Mouse (Mus musculus): Measurements from ENCODE around the gene Cr2. TPM values are rescaled to one million over a fixed set of nuclear protein-coding genes. Genes with fewer than 3 reads are reported as not detected.

Cr2 gene
- polyA plus RNA-seq, 1 experiment from 2014 or later: 0.32 TPM

DNA sequence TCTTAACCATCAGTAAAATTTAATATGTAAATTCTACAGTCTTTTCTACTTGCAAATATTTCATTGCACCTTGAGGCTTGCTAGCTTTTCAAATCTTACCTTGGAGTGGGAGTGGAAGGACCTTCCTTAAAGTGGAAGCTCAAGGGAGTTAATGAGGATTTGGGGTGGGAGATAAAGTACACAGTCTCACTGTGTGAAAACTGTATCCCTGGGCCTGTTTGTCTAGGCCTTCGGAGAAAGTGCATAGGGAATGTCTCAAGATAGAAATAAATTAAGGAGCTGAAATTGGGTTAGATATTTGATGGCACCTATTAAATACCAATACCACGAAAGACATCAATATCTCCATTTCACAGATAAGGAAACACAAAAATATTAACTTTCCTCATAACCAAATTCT lies 46.0 kb downstream of the Cr2 start:
- Histone ChIP-seq H3K36me3 (ENCODE audit: control insufficient read depth, insufficient read depth, low read length) (peaks cover 28% of the 10 kb centered on the region), H3K9ac (ENCODE audit: low read length) (peak overlapping the region; percentile 90), H3K4me1 (replicated peaks; ENCODE audit: control insufficient read depth, insufficient read depth, low read length) (peaks cover 4% of the 10 kb centered on the region; the same call in 1 of the 2 replicates), H3K27ac (ENCODE audit: low read depth) (peak overlapping the region; percentile 98), H3K4me3 (ENCODE audit: low read depth, low read length) (peak overlapping the region; percentile 57), H3K27me3 (replicated peaks; ENCODE audit: control insufficient read depth, insufficient read depth, low read length) (no peaks in the 10 kb centered on the region), H3K4me2 (ENCODE audit: low read length) (peak overlapping the region; percentile 71), H3K9me3 (ENCODE audit: control insufficient read depth, low read length) (no peaks in the 10 kb centered on the region)
- DNase-seq (ENCODE audit: low spot score): no peak
- ATAC-seq (replicated peaks; ENCODE audit: low FRiP score, low TSS enrichment, low read depth): peak; percentile 21; the same call in 1 of the 2 replicates
- WGBS: 17% methylated on average over 2 of the region's 2 CpGs

DNA sequence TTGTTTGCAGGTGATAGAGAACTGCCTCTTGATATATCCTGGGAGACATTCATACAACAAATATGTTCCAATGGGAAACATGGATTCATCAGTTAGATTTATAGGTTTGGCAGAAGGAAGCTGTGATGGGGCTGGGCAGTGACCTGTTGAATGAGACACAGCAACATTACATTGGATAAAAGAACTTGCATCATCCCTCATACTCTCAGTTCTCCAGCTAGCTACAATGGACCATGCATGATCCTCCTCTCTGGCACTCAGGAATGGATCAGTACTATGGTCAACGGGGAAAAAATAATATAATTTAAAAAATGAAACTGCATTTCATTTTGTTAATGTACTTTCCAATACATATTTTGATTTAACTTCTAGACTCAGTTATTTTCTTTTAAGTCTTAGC lies 46.6 kb downstream of the Cr2 start:
- H3K27me3 ChIP-seq (replicated peaks; ENCODE audit: control insufficient read depth, insufficient read depth, low read length): no peaks in the 10 kb centered on the region
- H3K4me2 ChIP-seq (ENCODE audit: low read length): peak overlapping the region; percentile 30; the same call in 1 of the 2 replicates
- H3K4me1 ChIP-seq (replicated peaks; ENCODE audit: control insufficient read depth, insufficient read depth, low read length): peaks cover 4% of the 10 kb centered on the region; the same call in 1 of the 2 replicates
- 82% methylated on average over 1 of the region's 1 CpGs for WGBS
- no peaks in the 10 kb centered on the region for H3K9me3 ChIP-seq (ENCODE audit: control insufficient read depth, low read length)
- H3K4me3 ChIP-seq (ENCODE audit: low read depth, low read length): no peak overlapping the region
- peaks cover 31% of the 10 kb centered on the region for H3K36me3 ChIP-seq (ENCODE audit: control insufficient read depth, insufficient read depth, low read length)
- no peak overlapping the region for H3K9ac ChIP-seq (ENCODE audit: low read length)
- ATAC-seq (replicated peaks; ENCODE audit: low FRiP score, low TSS enrichment, low read depth): no peak
- H3K27ac ChIP-seq (ENCODE audit: low read depth): no peak overlapping the region
- no peak for DNase-seq (ENCODE audit: low spot score)

DNA sequence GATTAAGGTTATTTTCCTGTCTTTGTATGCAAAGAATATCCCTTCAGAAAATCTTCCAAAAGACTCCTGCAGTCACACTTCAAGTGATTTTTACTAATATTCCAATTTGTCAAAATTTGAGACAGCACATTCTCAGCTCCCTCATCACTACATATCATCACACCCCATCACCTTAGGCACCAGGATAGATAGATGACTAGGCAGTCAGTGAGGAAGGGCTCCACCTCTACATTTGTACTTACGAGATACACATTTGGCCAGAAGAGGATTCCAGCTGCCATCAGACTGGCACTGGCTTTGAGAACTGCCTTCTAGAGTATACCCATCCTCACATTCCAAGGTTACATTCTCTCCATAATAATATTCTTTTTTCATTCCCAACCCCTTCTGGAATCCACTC lies 62.1 kb downstream of the Cr2 start:
- ATAC-seq (replicated peaks; ENCODE audit: low FRiP score, low TSS enrichment, low read depth) (no peak), DNase-seq (ENCODE audit: low spot score) (no peak)
- H3K27me3 ChIP-seq (replicated peaks; ENCODE audit: control insufficient read depth, insufficient read depth, low read length): no peaks in the 10 kb centered on the region
- no peaks in the 10 kb centered on the region for H3K9me3 ChIP-seq (ENCODE audit: control insufficient read depth, low read length)
- no peak overlapping the region for H3K4me2 ChIP-seq (ENCODE audit: low read length)
- no peak overlapping the region for H3K27ac ChIP-seq (ENCODE audit: low read depth)
- peaks cover 58% of the 10 kb centered on the region for H3K36me3 ChIP-seq (ENCODE audit: control insufficient read depth, insufficient read depth, low read length)
- WGBS: 92% methylated on average over 1 of the region's 1 CpGs
- H3K4me3 ChIP-seq (ENCODE audit: low read depth, low read length): no peak overlapping the region
- no peaks in the 10 kb centered on the region for H3K4me1 ChIP-seq (replicated peaks; ENCODE audit: control insufficient read depth, insufficient read depth, low read length)
- no peak overlapping the region for H3K9ac ChIP-seq (ENCODE audit: low read length)

DNA sequence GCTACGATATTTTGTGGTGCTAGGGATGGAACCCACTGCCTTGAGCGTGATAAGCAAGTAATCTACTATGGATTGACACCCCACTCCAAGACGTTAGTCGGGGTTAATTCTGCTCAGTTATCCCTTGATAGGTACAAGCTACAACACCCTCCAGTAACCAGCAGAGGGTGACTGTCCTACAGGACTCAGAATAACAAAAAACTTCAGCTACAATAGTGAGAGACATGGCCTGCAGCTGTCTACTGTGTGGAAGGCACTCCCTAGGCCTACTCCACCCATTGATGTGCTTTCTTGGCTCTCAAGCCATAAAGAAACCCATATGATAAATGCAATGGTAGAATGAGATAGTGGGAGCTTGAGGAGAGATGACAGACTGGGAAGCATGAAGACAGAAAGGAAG lies 62.9 kb downstream of the Cr2 start:
- no peak overlapping the region for H3K9ac ChIP-seq (ENCODE audit: low read length)
- no peaks in the 10 kb centered on the region for H3K4me1 ChIP-seq (replicated peaks; ENCODE audit: control insufficient read depth, insufficient read depth, low read length)
- 90% methylated on average over 4 of the region's 4 CpGs for WGBS
- peaks cover 59% of the 10 kb centered on the region for H3K36me3 ChIP-seq (ENCODE audit: control insufficient read depth, insufficient read depth, low read length)
- DNase-seq (ENCODE audit: low spot score): no peak
- H3K9me3 ChIP-seq (ENCODE audit: control insufficient read depth, low read length): no peaks in the 10 kb centered on the region
- no peak overlapping the region for H3K4me2 ChIP-seq (ENCODE audit: low read length)
- H3K27ac ChIP-seq (ENCODE audit: low read depth): no peak overlapping the region
- H3K27me3 ChIP-seq (replicated peaks; ENCODE audit: control insufficient read depth, insufficient read depth, low read length): no peaks in the 10 kb centered on the region
- no peak for ATAC-seq (replicated peaks; ENCODE audit: low FRiP score, low TSS enrichment, low read depth)
- no peak overlapping the region for H3K4me3 ChIP-seq (ENCODE audit: low read depth, low read length)

DNA sequence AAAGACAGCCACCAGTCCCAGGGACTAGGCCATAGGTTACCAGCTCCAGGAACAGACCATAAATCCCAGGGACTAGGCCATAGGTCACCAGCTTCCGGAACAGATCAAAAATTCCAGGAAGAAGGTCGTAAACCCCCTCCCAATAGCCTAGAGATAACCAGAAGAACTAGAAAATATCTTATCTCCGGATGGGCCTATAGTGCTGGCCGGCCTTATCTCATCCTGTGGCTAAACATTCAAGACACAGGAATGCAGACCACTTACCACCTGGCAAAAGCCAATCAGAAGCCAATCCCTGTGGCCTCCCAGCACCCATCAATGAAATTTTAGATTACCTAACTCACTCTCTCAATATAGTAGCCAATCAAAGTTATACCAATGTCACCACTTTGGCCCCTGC lies 75.8 kb downstream of the Cr2 start:
- Histone ChIP-seq H3K27ac (ENCODE audit: low read depth) (no peak overlapping the region), H3K9me3 (ENCODE audit: control insufficient read depth, low read length) (no peaks in the 10 kb centered on the region), H3K4me1 (replicated peaks; ENCODE audit: control insufficient read depth, insufficient read depth, low read length) (no peaks in the 10 kb centered on the region), H3K9ac (ENCODE audit: low read length) (no peak overlapping the region), H3K4me3 (ENCODE audit: low read depth, low read length) (no peak overlapping the region), H3K36me3 (ENCODE audit: control insufficient read depth, insufficient read depth, low read length) (peaks cover 45% of the 10 kb centered on the region), H3K4me2 (ENCODE audit: low read length) (no peak overlapping the region), H3K27me3 (replicated peaks; ENCODE audit: control insufficient read depth, insufficient read depth, low read length) (no peaks in the 10 kb centered on the region)
- 23% methylated on average over 4 of the region's 4 CpGs for WGBS
- DNase-seq (ENCODE audit: low spot score): no peak
- ATAC-seq (replicated peaks; ENCODE audit: low FRiP score, low TSS enrichment, low read depth): 0 out of 2 replicates have a peak, but pooled peaks have one; percentile 64

DNA sequence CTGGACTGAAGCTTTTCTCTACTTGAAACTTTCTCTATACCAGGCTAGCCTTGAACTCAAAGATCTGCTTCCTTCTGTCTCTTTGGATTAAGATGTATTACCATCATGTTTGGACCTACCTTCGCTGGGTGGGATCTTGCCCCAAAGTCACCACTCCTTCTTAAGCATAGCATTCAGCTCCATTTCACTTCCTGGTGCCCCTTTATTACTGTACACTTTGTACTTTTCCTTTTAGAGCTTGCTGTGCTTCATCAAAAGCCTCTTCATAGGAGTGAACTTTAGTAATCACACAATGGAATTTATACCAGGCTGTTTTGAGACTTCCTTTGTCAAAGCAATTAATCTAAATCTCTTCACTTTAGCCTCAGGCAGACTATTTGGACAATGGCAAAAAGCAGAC lies 78.5 kb downstream of the Cr2 start:
- 100% methylated on average over 1 of the region's 1 CpGs for WGBS
- Histone ChIP-seq H3K27ac (ENCODE audit: low read depth) (no peak overlapping the region), H3K9me3 (ENCODE audit: control insufficient read depth, low read length) (no peaks in the 10 kb centered on the region), H3K9ac (ENCODE audit: low read length) (no peak overlapping the region), H3K36me3 (ENCODE audit: control insufficient read depth, insufficient read depth, low read length) (peaks cover 22% of the 10 kb centered on the region), H3K27me3 (replicated peaks; ENCODE audit: control insufficient read depth, insufficient read depth, low read length) (no peaks in the 10 kb centered on the region), H3K4me2 (ENCODE audit: low read length) (no peak overlapping the region), H3K4me3 (ENCODE audit: low read depth, low read length) (no peak overlapping the region), H3K4me1 (replicated peaks; ENCODE audit: control insufficient read depth, insufficient read depth, low read length) (no peaks in the 10 kb centered on the region)
- no peak for ATAC-seq (replicated peaks; ENCODE audit: low FRiP score, low TSS enrichment, low read depth)
- DNase-seq (ENCODE audit: low spot score): no peak

DNA sequence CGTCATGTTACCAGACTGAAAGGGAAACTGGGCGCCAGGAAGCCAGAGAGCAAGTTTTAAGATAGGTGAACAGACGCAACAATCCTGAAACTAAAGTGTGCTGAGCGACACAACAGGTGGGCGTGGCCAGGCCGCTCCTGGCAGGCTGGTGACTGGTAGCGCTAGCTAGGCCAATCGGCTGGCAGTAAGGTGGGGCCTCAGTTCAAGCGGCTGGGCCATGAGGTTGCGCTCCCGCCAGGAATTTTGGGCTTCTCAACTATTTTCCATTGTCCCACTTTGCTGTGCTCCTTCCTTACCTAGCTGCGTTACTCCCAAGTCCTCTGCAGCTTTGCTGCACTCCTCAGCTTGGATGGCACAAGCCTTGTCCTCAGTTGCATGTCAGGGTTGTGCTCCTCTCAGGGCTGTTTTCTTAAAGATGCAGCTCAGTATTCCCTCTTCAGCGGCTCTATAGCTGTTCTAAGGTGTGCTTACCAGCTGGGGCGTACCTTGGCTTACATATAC lies 84.2 kb downstream of the Cr2 start, which contains the start of gene Cd46:
Cd46 (minus strand) TSS at position 30 of the 501 bp plus-strand sequence.
- Histone ChIP-seq H3K9ac (ENCODE audit: low read length) (peak within 1 kb of the TSS; percentile 34; the same call in 1 of the 2 replicates), H3K36me3 (ENCODE audit: control insufficient read depth, insufficient read depth, low read length) (0 out of 2 replicates have a peak, but pooled peaks cover 5% of the 10 kb centered on the region), H3K4me1 (replicated peaks; ENCODE audit: control insufficient read depth, insufficient read depth, low read length) (peaks cover 3% of the 10 kb centered on the region; the same call in 1 of the 2 replicates), H3K9me3 (ENCODE audit: control insufficient read depth, low read length) (no peaks in the 10 kb centered on the region), H3K27ac (ENCODE audit: low read depth) (0 out of 2 replicates have a peak within 1 kb of the TSS, but pooled peaks have one; percentile 22), H3K4me2 (ENCODE audit: low read length) (peak within 1 kb of the TSS; percentile 63), H3K27me3 (replicated peaks; ENCODE audit: control insufficient read depth, insufficient read depth, low read length) (no peaks in the 10 kb centered on the region), H3K4me3 (ENCODE audit: low read depth, low read length) (peak within 1 kb of the TSS; percentile 36)
- peak; percentile 84 for DNase-seq (ENCODE audit: low spot score)
- peak; percentile 96 for ATAC-seq (replicated peaks; ENCODE audit: low FRiP score, low TSS enrichment, low read depth)
- WGBS: 2% methylated on average over 14 of the region's 14 CpGs

DNA sequence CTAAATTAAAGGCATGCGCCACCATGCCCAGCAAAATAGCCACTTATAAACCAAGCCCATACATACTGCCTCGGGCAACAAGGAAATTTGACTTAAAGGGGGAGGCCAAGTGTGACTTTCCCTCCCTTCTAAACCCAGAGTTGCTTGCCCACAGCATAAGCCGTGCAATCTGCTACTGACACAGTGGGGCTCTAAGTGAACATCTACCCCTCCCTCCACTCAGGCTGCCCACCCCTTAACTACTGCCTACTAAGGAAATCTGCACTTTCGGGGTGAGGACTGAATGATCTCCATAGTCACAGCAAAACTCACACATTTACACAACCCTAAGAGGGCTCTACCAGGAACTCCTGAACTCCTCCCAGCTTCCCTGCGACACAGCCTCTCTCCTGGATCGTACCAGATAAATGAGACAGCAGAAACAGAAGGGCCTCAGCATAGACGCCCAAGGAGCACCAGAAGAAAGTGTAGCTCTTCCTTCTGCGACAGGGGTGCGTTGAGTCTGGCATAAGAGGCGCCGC lies 84.8 kb downstream of the Cr2 start:
- ATAC-seq (replicated peaks; ENCODE audit: low FRiP score, low TSS enrichment, low read depth): peak; percentile 81
- 18% methylated on average over 11 of the region's 11 CpGs for WGBS

More for the DNA sequence above, 84.8 kb downstream of the Cr2 start:
- H3K4me1 ChIP-seq (replicated peaks; ENCODE audit: control insufficient read depth, insufficient read depth, low read length): peaks cover 3% of the 10 kb centered on the region; the same call in 1 of the 2 replicates
- H3K4me3 ChIP-seq (ENCODE audit: low read depth, low read length): peak overlapping the region; percentile 36
- peak overlapping the region; percentile 63 for H3K4me2 ChIP-seq (ENCODE audit: low read length)
- 0 out of 2 replicates have a peak overlapping the region, but pooled peaks have one; percentile 22 for H3K27ac ChIP-seq (ENCODE audit: low read depth)
- H3K9me3 ChIP-seq (ENCODE audit: control insufficient read depth, low read length): no peaks in the 10 kb centered on the region
- no peak for DNase-seq (ENCODE audit: low spot score)
- no peaks in the 10 kb centered on the region for H3K27me3 ChIP-seq (replicated peaks; ENCODE audit: control insufficient read depth, insufficient read depth, low read length)
- H3K36me3 ChIP-seq (ENCODE audit: control insufficient read depth, insufficient read depth, low read length): no peaks in the 10 kb centered on the region
- peak overlapping the region; percentile 34; the same call in 1 of the 2 replicates for H3K9ac ChIP-seq (ENCODE audit: low read length)
